Mouse (Mus musculus): ENCODE results near the gene Mmgt2. TPM values are rescaled to one million over a fixed set of nuclear protein-coding genes. Genes with fewer than 3 reads are reported as not detected.
A peak's percentile ranks its signal among the peaks of the same experiment; 100 is the strongest.

Mmgt2 gene
- polyA plus RNA-seq, 1 experiment from 2014 or later: 38.5 TPM

GRCm38 (mm10) chr11:62615456-62615855 lies 33.0 kb upstream of the Mmgt2 start:
- WGBS: 89% methylated on average over 4 of the region's 4 CpGs
- Histone ChIP-seq H3K27ac (ENCODE audit: low read depth, low read length) (no peak overlapping the region), H3K36me3 (ENCODE audit: control insufficient read depth, insufficient read depth, low read length) (0 out of 2 replicates have a peak, but pooled peaks cover 3% of the 10 kb centered on the region), H3K9me3 (ENCODE audit: control insufficient read depth, low read length) (no peaks in the 10 kb centered on the region), H3K27me3 (ENCODE audit: control insufficient read depth, insufficient read depth, low read length) (no peaks in the 10 kb centered on the region), H3K9ac (ENCODE audit: low read length) (no peak overlapping the region), H3K4me1 (ENCODE audit: control insufficient read depth, insufficient read depth, low read length) (peaks cover 23% of the 10 kb centered on the region), H3K4me2 (no peak overlapping the region), H3K4me3 (ENCODE audit: low read depth, low read length) (no peak overlapping the region)
- DNase-seq (ENCODE audit: low spot score, missing footprints) (no peak), ATAC-seq (ENCODE audit: low FRiP score) (no peak)

- Histone ChIP-seq H3K4me1 (ENCODE audit: control insufficient read depth, insufficient read depth, low read length) (0 out of 2 replicates have a peak, but pooled peaks cover 2% of the 10 kb centered on the region), H3K9me3 (ENCODE audit: control insufficient read depth, low read length) (no peaks in the 10 kb centered on the region), H3K4me2 (no peak overlapping the region), H3K4me3 (ENCODE audit: low read depth, low read length) (no peak overlapping the region), H3K9ac (ENCODE audit: low read length) (no peak overlapping the region), H3K36me3 (ENCODE audit: control insufficient read depth, insufficient read depth, low read length) (no peaks in the 10 kb centered on the region), H3K27ac (ENCODE audit: low read depth, low read length) (no peak overlapping the region), H3K27me3 (ENCODE audit: control insufficient read depth, insufficient read depth, low read length) (no peaks in the 10 kb centered on the region)
- DNase-seq (ENCODE audit: low spot score, missing footprints) (no peak), ATAC-seq (ENCODE audit: low FRiP score) (no peak)
- WGBS: 94% methylated on average over 8 of the region's 8 CpGs
Measured at GRCm38 (mm10) chr11:62621079-62621478, 27.4 kb upstream of the Mmgt2 start.

- Histone ChIP-seq H3K27ac (ENCODE audit: low read depth, low read length) (no peak overlapping the region), H3K9ac (ENCODE audit: low read length) (no peak overlapping the region), H3K4me1 (ENCODE audit: control insufficient read depth, insufficient read depth, low read length) (0 out of 2 replicates have a peak, but pooled peaks cover 2% of the 10 kb centered on the region), H3K4me2 (no peak overlapping the region), H3K4me3 (ENCODE audit: low read depth, low read length) (no peak overlapping the region), H3K27me3 (ENCODE audit: control insufficient read depth, insufficient read depth, low read length) (no peaks in the 10 kb centered on the region), H3K36me3 (ENCODE audit: control insufficient read depth, insufficient read depth, low read length) (no peaks in the 10 kb centered on the region), H3K9me3 (ENCODE audit: control insufficient read depth, low read length) (no peaks in the 10 kb centered on the region)
- DNase-seq (ENCODE audit: low spot score, missing footprints): no peak
- ATAC-seq (ENCODE audit: low FRiP score): no peak
- 84% methylated on average over 4 of the region's 4 CpGs for WGBS
Measured at GRCm38 (mm10) chr11:62621586-62622283, 26.7 kb upstream of the Mmgt2 start.

- 0 out of 2 replicates have a peak overlapping the region, but pooled peaks have one; percentile 9 for H3K9ac ChIP-seq (ENCODE audit: low read length)
- no peaks in the 10 kb centered on the region for H3K9me3 ChIP-seq (ENCODE audit: control insufficient read depth, low read length)
- WGBS: 26% methylated on average over 4 of the region's 4 CpGs
- no peaks in the 10 kb centered on the region for H3K36me3 ChIP-seq (ENCODE audit: control insufficient read depth, insufficient read depth, low read length)
- H3K27ac ChIP-seq (ENCODE audit: low read depth, low read length): no peak overlapping the region
- ATAC-seq (ENCODE audit: low FRiP score) (no peak), DNase-seq (ENCODE audit: low spot score, missing footprints) (no peak)
- no peak overlapping the region for H3K4me3 ChIP-seq (ENCODE audit: low read depth, low read length)
- no peak overlapping the region for H3K4me2 ChIP-seq
- H3K27me3 ChIP-seq (ENCODE audit: control insufficient read depth, insufficient read depth, low read length): no peaks in the 10 kb centered on the region
- H3K4me1 ChIP-seq (ENCODE audit: control insufficient read depth, insufficient read depth, low read length): 0 out of 2 replicates have a peak, but pooled peaks cover 2% of the 10 kb centered on the region
Measured at GRCm38 (mm10) chr11:62622850-62623249, 25.6 kb upstream of the Mmgt2 start.

- H3K27ac ChIP-seq (ENCODE audit: low read depth, low read length): no peak overlapping the region
- no peak overlapping the region for H3K4me2 ChIP-seq
- H3K27me3 ChIP-seq (ENCODE audit: control insufficient read depth, insufficient read depth, low read length): no peaks in the 10 kb centered on the region
- ATAC-seq (ENCODE audit: low FRiP score): no peak
- H3K36me3 ChIP-seq (ENCODE audit: control insufficient read depth, insufficient read depth, low read length): no peaks in the 10 kb centered on the region
- H3K4me3 ChIP-seq (ENCODE audit: low read depth, low read length): no peak overlapping the region
- no peaks in the 10 kb centered on the region for H3K9me3 ChIP-seq (ENCODE audit: control insufficient read depth, low read length)
- WGBS: 72% methylated on average over 10 of the region's 10 CpGs
- H3K9ac ChIP-seq (ENCODE audit: low read length): no peak overlapping the region
- H3K4me1 ChIP-seq (ENCODE audit: control insufficient read depth, insufficient read depth, low read length): peaks cover 13% of the 10 kb centered on the region
- no peak for DNase-seq (ENCODE audit: low spot score, missing footprints)
Measured at GRCm38 (mm10) chr11:62624341-62625291, 23.8 kb upstream of the Mmgt2 start.

- WGBS: under 1% methylated on average over 9 of the region's 9 CpGs
- Histone ChIP-seq H3K27me3 (ENCODE audit: control insufficient read depth, insufficient read depth, low read length) (no peaks in the 10 kb centered on the region), H3K9me3 (ENCODE audit: control insufficient read depth, low read length) (no peaks in the 10 kb centered on the region), H3K9ac (ENCODE audit: low read length) (peak overlapping the region; percentile 38), H3K27ac (ENCODE audit: low read depth, low read length) (peak overlapping the region; percentile 85), H3K36me3 (ENCODE audit: control insufficient read depth, insufficient read depth, low read length) (no peaks in the 10 kb centered on the region), H3K4me3 (ENCODE audit: low read depth, low read length) (no peak overlapping the region), H3K4me2 (peak overlapping the region; percentile 32), H3K4me1 (ENCODE audit: control insufficient read depth, insufficient read depth, low read length) (peaks cover 30% of the 10 kb centered on the region)
- ATAC-seq (ENCODE audit: low FRiP score) (peak; percentile 40; the same call in 1 of the 2 replicates), DNase-seq (ENCODE audit: low spot score, missing footprints) (peak; percentile 94)
Measured at GRCm38 (mm10) chr11:62629352-62630224, 18.9 kb upstream of the Mmgt2 start.

- Histone ChIP-seq H3K4me3 (ENCODE audit: low read depth, low read length) (no peak overlapping the region), H3K4me1 (ENCODE audit: control insufficient read depth, insufficient read depth, low read length) (peaks cover 30% of the 10 kb centered on the region), H3K9ac (ENCODE audit: low read length) (peak overlapping the region; percentile 38), H3K4me2 (peak overlapping the region; percentile 32), H3K9me3 (ENCODE audit: control insufficient read depth, low read length) (no peaks in the 10 kb centered on the region), H3K36me3 (ENCODE audit: control insufficient read depth, insufficient read depth, low read length) (no peaks in the 10 kb centered on the region), H3K27ac (ENCODE audit: low read depth, low read length) (peak overlapping the region; percentile 85), H3K27me3 (ENCODE audit: control insufficient read depth, insufficient read depth, low read length) (no peaks in the 10 kb centered on the region)
- WGBS: 1% methylated on average over 11 of the region's 11 CpGs
- ATAC-seq (ENCODE audit: low FRiP score) (peak; percentile 64; the same call in 1 of the 2 replicates), DNase-seq (ENCODE audit: low spot score, missing footprints) (peak; percentile 88)
Measured at GRCm38 (mm10) chr11:62630225-62630821, 18.1 kb upstream of the Mmgt2 start.

GRCm38 (mm10) chr11:62631138-62631537 lies 17.3 kb upstream of the Mmgt2 start:
- no peak overlapping the region for H3K4me3 ChIP-seq (ENCODE audit: low read depth, low read length)
- peaks cover 30% of the 10 kb centered on the region for H3K4me1 ChIP-seq (ENCODE audit: control insufficient read depth, insufficient read depth, low read length)
- H3K27ac ChIP-seq (ENCODE audit: low read depth, low read length): no peak overlapping the region
- DNase-seq (ENCODE audit: low spot score, missing footprints) (peak; percentile 88), ATAC-seq (ENCODE audit: low FRiP score) (no peak)
- H3K4me2 ChIP-seq: no peak overlapping the region
- no peak overlapping the region for H3K9ac ChIP-seq (ENCODE audit: low read length)
- H3K27me3 ChIP-seq (ENCODE audit: control insufficient read depth, insufficient read depth, low read length): no peaks in the 10 kb centered on the region
- 20% methylated on average over 4 of the region's 4 CpGs for WGBS
- H3K36me3 ChIP-seq (ENCODE audit: control insufficient read depth, insufficient read depth, low read length): no peaks in the 10 kb centered on the region
- no peaks in the 10 kb centered on the region for H3K9me3 ChIP-seq (ENCODE audit: control insufficient read depth, low read length)

Measured in midbrain, embryonic 11.5 days (tissue).